Mouse (Mus musculus): Measurements from ENCODE around the gene Rhebl1. TPM values are rescaled to one million over a fixed set of nuclear protein-coding genes. Genes with fewer than 3 reads are reported as not detected.
A peak's percentile ranks its signal among the peaks of the same experiment; 100 is the strongest.

Gene Rhebl1
- polyA plus RNA-seq, 1 experiment from 2014 or later: 9.5 TPM

DNA sequence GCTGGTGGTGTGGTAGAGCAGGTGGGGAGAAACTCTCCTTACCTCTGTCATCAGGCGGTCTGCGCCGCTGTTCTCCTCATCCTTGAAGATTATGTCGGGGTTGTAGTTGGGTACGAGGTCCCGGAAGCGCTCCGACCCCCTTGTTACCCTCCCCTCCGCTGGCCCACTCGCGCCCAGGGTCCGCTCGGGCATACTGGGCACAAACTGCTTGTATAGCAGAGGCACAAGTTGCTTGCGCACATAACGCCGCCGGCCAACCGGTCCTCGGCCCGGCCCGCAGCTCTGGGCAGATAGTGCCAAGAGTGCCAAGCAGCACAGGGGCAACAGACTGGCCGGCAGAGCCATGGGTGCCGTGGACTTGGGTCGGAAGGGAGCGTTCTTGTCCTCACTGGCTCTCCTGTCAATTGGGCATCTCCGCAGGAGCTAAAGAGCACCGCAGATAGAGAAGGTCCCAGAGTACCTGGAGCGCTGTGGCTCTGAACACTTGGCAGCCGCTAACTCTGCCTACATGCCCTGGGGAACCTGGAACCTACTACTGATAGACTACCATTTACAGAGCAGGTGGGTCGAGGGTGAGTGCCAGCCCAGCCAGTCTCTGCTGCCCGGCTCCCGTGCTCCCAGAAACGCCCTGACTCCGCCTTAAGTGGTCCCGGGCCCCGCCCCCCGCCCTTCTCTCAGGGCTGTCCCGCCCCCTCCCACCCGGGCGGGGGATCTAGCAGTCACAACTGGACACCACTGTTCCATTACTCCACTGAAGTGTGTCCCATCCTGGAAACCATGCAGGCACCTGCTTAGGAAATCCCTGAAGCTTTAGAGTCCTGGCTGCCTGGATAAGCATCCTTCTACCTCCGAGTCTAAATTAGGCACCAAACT lies 3.8 kb upstream of the Rhebl1 start, which contains the start of gene Dhh:
Gene Dhh (minus strand): TSS at position 613 of the 873 bp plus-strand sequence.
- WGBS: under 1% methylated on average over 41 of the region's 41 CpGs
- Histone ChIP-seq H3K27ac (ENCODE audit: low read depth) (no peak within 1 kb of the TSS), H3K9ac (ENCODE audit: low read length) (no peak within 1 kb of the TSS), H3K9me3 (ENCODE audit: control insufficient read depth, low read length) (no peaks in the 10 kb centered on the region), H3K4me2 (ENCODE audit: low read length) (peak within 1 kb of the TSS; percentile 45), H3K36me3 (ENCODE audit: control insufficient read depth, insufficient read depth, low read length) (no peaks in the 10 kb centered on the region), H3K27me3 (replicated peaks; ENCODE audit: control insufficient read depth, insufficient read depth, low read length) (peaks cover 75% of the 10 kb centered on the region), H3K4me3 (ENCODE audit: low read depth, low read length) (peak within 1 kb of the TSS; percentile 15; the same call in 1 of the 2 replicates), H3K4me1 (replicated peaks; ENCODE audit: control insufficient read depth, insufficient read depth, low read length) (peaks cover 21% of the 10 kb centered on the region)
- DNase-seq (ENCODE audit: low spot score): peak; percentile 59
- ATAC-seq (replicated peaks; ENCODE audit: low FRiP score, low TSS enrichment, low read depth): no peak

DNA sequence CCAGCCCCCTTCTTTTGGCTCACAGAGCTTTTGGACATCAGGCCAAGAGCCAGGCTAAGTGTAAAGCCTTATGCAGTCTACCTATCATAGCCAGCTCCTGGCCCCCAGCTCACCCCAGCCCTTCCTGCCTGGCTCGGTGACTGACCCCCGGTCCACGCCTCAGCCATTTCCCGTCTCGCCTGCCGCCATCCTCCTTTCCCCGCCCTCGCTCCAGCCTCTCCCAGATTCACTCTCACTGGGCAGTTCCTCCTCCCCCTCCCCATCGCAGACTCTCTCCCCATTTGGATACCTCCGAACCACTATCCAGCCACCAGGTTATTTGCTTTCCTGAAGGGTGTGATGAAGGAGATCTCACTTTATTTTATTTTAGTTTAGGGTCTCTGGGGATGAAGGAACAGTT lies 3.2 kb upstream of the Rhebl1 start:
- Histone ChIP-seq H3K4me2 (ENCODE audit: low read length) (peak overlapping the region; percentile 45), H3K4me1 (replicated peaks; ENCODE audit: control insufficient read depth, insufficient read depth, low read length) (peaks cover 21% of the 10 kb centered on the region), H3K9me3 (ENCODE audit: control insufficient read depth, low read length) (no peaks in the 10 kb centered on the region), H3K4me3 (ENCODE audit: low read depth, low read length) (0 out of 2 replicates have a peak overlapping the region, but pooled peaks have one; percentile 15), H3K36me3 (ENCODE audit: control insufficient read depth, insufficient read depth, low read length) (no peaks in the 10 kb centered on the region), H3K27me3 (replicated peaks; ENCODE audit: control insufficient read depth, insufficient read depth, low read length) (peaks cover 82% of the 10 kb centered on the region), H3K9ac (ENCODE audit: low read length) (no peak overlapping the region), H3K27ac (ENCODE audit: low read depth) (no peak overlapping the region)
- WGBS: 1% methylated on average over 10 of the region's 10 CpGs
- DNase-seq (ENCODE audit: low spot score): no peak
- no peak for ATAC-seq (replicated peaks; ENCODE audit: low FRiP score, low TSS enrichment, low read depth)

- DNase-seq (ENCODE audit: low spot score) (peak; percentile 73), ATAC-seq (replicated peaks; ENCODE audit: low FRiP score, low TSS enrichment, low read depth) (no peak)
- no peaks in the 10 kb centered on the region for H3K9me3 ChIP-seq (ENCODE audit: control insufficient read depth, low read length)
- H3K4me2 ChIP-seq (ENCODE audit: low read length): peak overlapping the region; percentile 38
- H3K4me1 ChIP-seq (replicated peaks; ENCODE audit: control insufficient read depth, insufficient read depth, low read length): peaks cover 21% of the 10 kb centered on the region
- peaks cover 92% of the 10 kb centered on the region for H3K27me3 ChIP-seq (replicated peaks; ENCODE audit: control insufficient read depth, insufficient read depth, low read length)
- H3K36me3 ChIP-seq (ENCODE audit: control insufficient read depth, insufficient read depth, low read length): no peaks in the 10 kb centered on the region
- H3K4me3 ChIP-seq (ENCODE audit: low read depth, low read length): peak overlapping the region; percentile 13
- H3K9ac ChIP-seq (ENCODE audit: low read length): no peak overlapping the region
- no peak overlapping the region for H3K27ac ChIP-seq (ENCODE audit: low read depth)
- 2% methylated on average over 41 of the region's 41 CpGs for WGBS
These were observed 1.6 kb upstream of the Rhebl1 start for GRCm38 (mm10) chr15:98895635-98896589.

GRCm38 (mm10) chr15:98894746-98895634 lies 650 bp upstream of the Rhebl1 start:
- Histone ChIP-seq H3K4me3 (ENCODE audit: low read depth, low read length) (peak overlapping the region; percentile 52), H3K27me3 (replicated peaks; ENCODE audit: control insufficient read depth, insufficient read depth, low read length) (peaks cover 86% of the 10 kb centered on the region), H3K9ac (ENCODE audit: low read length) (no peak overlapping the region), H3K4me2 (ENCODE audit: low read length) (peak overlapping the region; percentile 99), H3K27ac (ENCODE audit: low read depth) (no peak overlapping the region), H3K4me1 (replicated peaks; ENCODE audit: control insufficient read depth, insufficient read depth, low read length) (peaks cover 21% of the 10 kb centered on the region), H3K9me3 (ENCODE audit: control insufficient read depth, low read length) (no peaks in the 10 kb centered on the region), H3K36me3 (ENCODE audit: control insufficient read depth, insufficient read depth, low read length) (no peaks in the 10 kb centered on the region)
- ATAC-seq (replicated peaks; ENCODE audit: low FRiP score, low TSS enrichment, low read depth) (no peak), DNase-seq (ENCODE audit: low spot score) (peak; percentile 65)
- WGBS: 4% methylated on average over 38 of the region's 38 CpGs

DNA sequence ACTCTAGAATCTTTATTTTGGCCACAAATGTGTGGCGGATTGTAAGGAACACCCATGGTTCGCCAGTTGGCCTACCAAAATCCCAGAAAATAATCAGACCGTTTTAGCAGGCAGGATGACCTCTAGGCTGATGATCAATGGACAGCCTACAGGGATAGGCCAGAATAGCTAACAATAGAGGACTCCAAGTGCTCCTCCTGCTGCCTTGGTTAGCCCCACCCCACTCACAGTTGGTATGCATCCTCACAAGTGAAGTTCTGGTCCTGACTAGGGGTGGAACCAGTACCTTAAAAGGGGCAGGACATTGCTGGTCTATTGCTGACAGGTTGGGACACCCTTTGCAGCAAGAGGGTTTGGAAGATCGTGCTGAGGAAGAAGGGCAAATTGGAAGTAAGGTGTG lies 1.3 kb downstream of the Rhebl1 start:
- Histone ChIP-seq H3K9ac (ENCODE audit: low read length) (no peak overlapping the region), H3K27ac (ENCODE audit: low read depth) (no peak overlapping the region), H3K4me1 (replicated peaks; ENCODE audit: control insufficient read depth, insufficient read depth, low read length) (peaks cover 16% of the 10 kb centered on the region), H3K36me3 (ENCODE audit: control insufficient read depth, insufficient read depth, low read length) (no peaks in the 10 kb centered on the region), H3K4me3 (ENCODE audit: low read depth, low read length) (no peak overlapping the region), H3K9me3 (ENCODE audit: control insufficient read depth, low read length) (no peaks in the 10 kb centered on the region), H3K4me2 (ENCODE audit: low read length) (no peak overlapping the region), H3K27me3 (replicated peaks; ENCODE audit: control insufficient read depth, insufficient read depth, low read length) (peaks cover 70% of the 10 kb centered on the region)
- no peak for DNase-seq (ENCODE audit: low spot score)
- WGBS: 56% methylated on average over 4 of the region's 4 CpGs
- no peak for ATAC-seq (replicated peaks; ENCODE audit: low FRiP score, low TSS enrichment, low read depth)

- ATAC-seq (replicated peaks; ENCODE audit: low FRiP score, low TSS enrichment, low read depth) (peak; percentile 54), DNase-seq (ENCODE audit: low spot score) (no peak)
- no peaks in the 10 kb centered on the region for H3K36me3 ChIP-seq (ENCODE audit: control insufficient read depth, insufficient read depth, low read length)
- H3K27ac ChIP-seq (ENCODE audit: low read depth): no peak overlapping the region
- no peaks in the 10 kb centered on the region for H3K9me3 ChIP-seq (ENCODE audit: control insufficient read depth, low read length)
- no peak overlapping the region for H3K4me2 ChIP-seq (ENCODE audit: low read length)
- WGBS: 39% methylated on average over 6 of the region's 6 CpGs
- no peak overlapping the region for H3K4me3 ChIP-seq (ENCODE audit: low read depth, low read length)
- peaks cover 14% of the 10 kb centered on the region for H3K4me1 ChIP-seq (replicated peaks; ENCODE audit: control insufficient read depth, insufficient read depth, low read length)
- peaks cover 60% of the 10 kb centered on the region for H3K27me3 ChIP-seq (replicated peaks; ENCODE audit: control insufficient read depth, insufficient read depth, low read length)
- no peak overlapping the region for H3K9ac ChIP-seq (ENCODE audit: low read length)
These were observed 2.3 kb downstream of the Rhebl1 start for GRCm38 (mm10) chr15:98891907-98892606.

DNA sequence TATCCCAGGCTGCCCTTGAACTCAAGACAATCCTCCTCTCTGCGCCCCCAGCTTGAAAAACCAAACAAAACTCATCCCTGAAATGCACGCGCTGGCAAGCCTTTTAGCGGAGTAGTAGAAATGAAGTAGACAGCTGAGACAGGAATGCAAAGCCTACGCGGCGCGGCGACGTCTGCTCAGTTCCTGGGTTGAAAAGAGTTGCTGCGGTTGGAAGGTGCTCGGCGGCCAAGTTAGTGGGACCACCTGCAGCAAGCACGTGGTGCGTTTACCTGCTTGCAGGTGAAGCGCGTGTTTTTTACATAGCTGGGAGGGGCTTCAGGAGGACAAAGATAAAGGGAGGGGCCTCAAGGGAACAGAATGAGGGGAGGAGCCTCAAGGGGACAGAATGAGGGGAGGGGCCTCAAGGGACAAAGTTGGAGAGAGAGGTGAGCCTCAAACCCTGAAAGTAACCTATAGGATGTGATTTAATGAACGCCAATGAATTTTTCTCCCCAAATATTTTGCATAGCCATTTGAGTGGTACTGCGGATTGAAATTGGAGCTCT lies 3.1 kb downstream of the Rhebl1 start:
- ATAC-seq (replicated peaks; ENCODE audit: low FRiP score, low TSS enrichment, low read depth): no peak; the same call in 1 of the 2 replicates
- Histone ChIP-seq H3K4me3 (ENCODE audit: low read depth, low read length) (peak overlapping the region; percentile 13; the same call in 1 of the 2 replicates), H3K27me3 (replicated peaks; ENCODE audit: control insufficient read depth, insufficient read depth, low read length) (peaks cover 52% of the 10 kb centered on the region), H3K36me3 (ENCODE audit: control insufficient read depth, insufficient read depth, low read length) (no peaks in the 10 kb centered on the region), H3K27ac (ENCODE audit: low read depth) (no peak overlapping the region), H3K9me3 (ENCODE audit: control insufficient read depth, low read length) (no peaks in the 10 kb centered on the region), H3K4me1 (replicated peaks; ENCODE audit: control insufficient read depth, insufficient read depth, low read length) (peaks cover 14% of the 10 kb centered on the region), H3K9ac (ENCODE audit: low read length) (no peak overlapping the region), H3K4me2 (ENCODE audit: low read length) (peak overlapping the region; percentile 38)
- WGBS: 9% methylated on average over 19 of the region's 19 CpGs
- no peak for DNase-seq (ENCODE audit: low spot score)

All from intestine, embryonic 14.5 days (tissue).